Mouse (Mus musculus): ENCODE measurements around the gene Eif5.

DNA sequence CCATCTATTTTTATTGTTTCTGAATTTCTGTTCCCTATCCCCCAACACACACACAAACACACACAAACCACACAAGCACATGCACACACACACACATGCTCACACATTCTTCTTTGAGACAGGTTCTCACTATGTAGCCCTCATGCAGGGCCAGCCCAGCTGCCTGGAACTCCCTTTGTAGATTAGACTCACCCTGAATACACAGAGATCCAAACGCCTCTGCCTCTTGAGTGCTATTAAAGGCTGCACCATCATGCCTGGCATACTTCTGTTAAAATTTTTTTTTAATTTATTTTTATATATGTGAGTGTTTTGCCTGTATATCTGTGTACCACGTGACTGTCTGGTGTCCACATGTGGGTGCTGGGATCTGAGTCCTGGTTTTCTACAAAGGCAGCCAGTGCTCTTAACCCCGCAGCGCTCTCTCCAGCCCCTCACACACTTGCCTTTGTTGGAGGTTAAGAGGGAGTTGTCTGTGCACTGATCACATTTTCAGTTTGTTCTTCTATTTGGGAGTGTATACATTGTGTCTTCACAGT, 24.5 kb downstream of the Eif5 start:
- TF ChIP-seq MAX (IDR thresholded peaks at IDR 0.05; ENCODE audit: low read depth) (no peak), POLR2AphosphoS2 (IDR thresholded peaks at IDR 0.05; ENCODE audit: insufficient read length, low read depth) (no peak), POLR2A (IDR thresholded peaks at IDR 0.05; ENCODE audit: insufficient read length, low read depth) (no peak), MYOG (IDR thresholded peaks at IDR 0.05; ENCODE audit: control insufficient read depth in 1 of 3, insufficient read depth in 1 of 3, insufficient read length in 2 of 3, low read depth in 2 of 3) (no peak), USF1 (IDR thresholded peaks at IDR 0.05; ENCODE audit: low read depth) (no peak), MYOD1 (IDR thresholded peaks at IDR 0.05; ENCODE audit: control insufficient read depth in 1 of 3, insufficient read length in 2 of 3, low read depth in 2 of 3) (no peak), REST (IDR thresholded peaks at IDR 0.05; ENCODE audit: insufficient read depth, insufficient read length) (no peak), E2F4 (IDR thresholded peaks at IDR 0.05; ENCODE audit: insufficient read depth) (no peak), TCF3 (IDR thresholded peaks at IDR 0.05; ENCODE audit: insufficient read length, low read depth) (no peak), TCF12 (IDR thresholded peaks at IDR 0.05; ENCODE audit: insufficient read depth, poor library complexity, severe bottlenecking) (no peak)
